Mouse (Mus musculus): ENCODE measurements around the gene Myh6.

- TF ChIP-seq CTCF (IDR thresholded peaks at IDR 0.05; ENCODE audit: borderline replicate concordance, insufficient read depth, low read length) (no peak), POLR2A (IDR thresholded peaks at IDR 0.05; ENCODE audit: low read depth, low read length) (no peak)
Measured at GRCm38 (mm10) chr14:54976633-54977032, 9.9 kb upstream of the Myh6 start, which contains the start of gene Gm17428.

All from embryonic fibroblast, embryonic 13.5 days (primary cell).